In the genomic region with DNA sequence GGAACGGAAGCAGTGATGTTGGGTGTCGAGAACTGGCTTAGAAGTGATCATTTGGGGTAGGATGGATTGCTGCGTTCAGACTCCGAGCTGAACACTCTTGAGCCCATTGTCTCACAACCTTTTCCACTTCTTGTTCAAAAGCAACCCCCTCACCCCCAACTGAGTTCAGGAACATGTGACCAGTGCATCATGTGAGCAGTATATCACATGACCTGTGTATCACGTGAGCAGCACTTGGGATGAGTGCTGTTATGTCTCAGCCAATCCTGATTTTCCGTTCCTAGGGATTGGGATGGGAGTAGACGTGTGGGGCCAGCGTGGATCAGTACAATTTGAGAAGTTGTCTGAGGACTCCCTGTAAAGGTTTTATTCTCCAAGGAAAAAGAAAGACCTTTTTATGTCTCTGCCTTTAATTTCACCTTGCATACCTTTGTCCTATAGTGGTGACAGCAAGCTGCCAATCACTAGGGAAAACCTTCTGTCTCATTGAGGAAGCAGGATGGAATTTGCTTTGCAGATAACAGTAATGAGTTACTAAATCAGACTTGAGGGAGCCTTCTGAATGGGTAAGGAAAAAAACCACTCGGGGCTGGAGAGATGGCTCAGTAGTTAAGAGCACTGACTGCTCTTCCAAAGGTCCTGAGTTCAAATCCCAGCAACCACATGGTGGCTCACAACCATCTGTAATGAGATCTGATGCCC, we compare ENCODE assay signal across 1 mouse cellular context.
TF ChIP-seq lines count a peak whose summit lies in the region.

No protein-coding gene starts in this region.

TF ChIP-seq in MEL, 35 proteins besides CTCF, POLR2A, EP300 and RAD21 (continued from another document):
- 0 out of 2 replicates have a peak, but pooled peaks have one; percentile 49 for TF ChIP-seq TBP (IDR thresholded peaks at IDR 0.05; ENCODE audit: low read depth, low read length)
- TF ChIP-seq TAL1 (IDR thresholded peaks at IDR 0.05; ENCODE audit: low read length): peak; percentile 41
- peak; percentile 57; the same call in 1 of the 2 replicates for TF ChIP-seq TCF12 (IDR thresholded peaks at IDR 0.05; ENCODE audit: low read depth, low read length)
- TF ChIP-seq USF2 (IDR thresholded peaks at IDR 0.05; ENCODE audit: borderline replicate concordance in 1 of 2, insufficient read depth in 1 of 2, low read depth in 1 of 2, low read length in 2 of 2): peak; percentile 52 to 91
- no peak for TF ChIP-seq CHD1 (IDR thresholded peaks at IDR 0.05; ENCODE audit: low read depth, low read length)
- TF ChIP-seq SMC3 (IDR thresholded peaks at IDR 0.05; ENCODE audit: low read depth, low read length): no peak
